Mouse (Mus musculus) hindbrain, embryonic 13.5 days (tissue): ENCODE measurements around the gene Utp4. TPM values are rescaled to one million over a fixed set of nuclear protein-coding genes. Genes with fewer than 3 reads are reported as not detected.

ENCODE experiments used
- ATAC-seq: fragments of 200-750 bp; cut with Nextera tagmentation; 2 replicates; pipeline ENCODE4 v1.8.0; 2017; ENCODE audit warnings: moderate TSS enrichment; ENCODE audit not compliant: low FRiP score
- H3K27ac ChIP-seq: fragments of 300-500 bp; sonication (generic); 2 replicates; pipeline ENCODE4 v1.5.1; 2015; ENCODE audit warnings: inconsistent platforms, mild to moderate bottlenecking, moderate library complexity
- H3K27me3 ChIP-seq: fragments of 300-500 bp; sonication (generic); 2 replicates; pipeline ENCODE4 v1.6.1; 2015; ENCODE audit warnings: mild to moderate bottlenecking, inconsistent platforms
- H3K36me3 ChIP-seq: fragments of 300-500 bp; sonication (generic); 2 replicates; pipeline ENCODE4 v1.6.1; 2015; ENCODE audit warnings: mild to moderate bottlenecking, inconsistent platforms
- H3K4me1 ChIP-seq: fragments of 300-500 bp; sonication (generic); replicated peaks from 2 replicates; pipeline ENCODE4 v1.6.1; 2015; ENCODE audit warnings: inconsistent platforms
- H3K4me2 ChIP-seq: fragments of 300-500 bp; sonication (generic); 2 replicates; pipeline ENCODE4 v1.6.1; 2015; ENCODE audit warnings: inconsistent platforms, mild to moderate bottlenecking, moderate library complexity
- H3K4me3 ChIP-seq: fragments of 300-500 bp; sonication (generic); 2 replicates; pipeline ENCODE4 v1.5.1; 2015; ENCODE audit warnings: mild to moderate bottlenecking, inconsistent platforms
- H3K9ac ChIP-seq: fragments of 300-500 bp; sonication (generic); 2 replicates; pipeline ENCODE4 v1.6.1; 2015; ENCODE audit warnings: mild to moderate bottlenecking, inconsistent platforms
- H3K9me3 ChIP-seq: fragments of 300-500 bp; sonication (generic); 2 replicates; pipeline ENCODE4 v1.6.1; 2016; ENCODE audit warnings: inconsistent platforms
- WGBS: fragments of 180-500 bp; shearing (Covaris S2); methylation state at CpG from one replicate; pipeline ENCODE4 v1.1.7; 2015; 5-methylcytosine and 5-hydroxymethylcytosine counted together
- polyA plus RNA-seq: library from polyadenylated mRNA; unstranded; fragments of >200 nt; fragmentation: Nextera tagmentation; extraction: Ambion mirVana; gene quantifications from 2 replicates; pipeline ENCODE4 v1.2.1, GENCODE M21; 2015

Utp4 gene
- polyA plus RNA-seq, 1 experiment from 2014 or later, result 45.5 TPM

DNA sequence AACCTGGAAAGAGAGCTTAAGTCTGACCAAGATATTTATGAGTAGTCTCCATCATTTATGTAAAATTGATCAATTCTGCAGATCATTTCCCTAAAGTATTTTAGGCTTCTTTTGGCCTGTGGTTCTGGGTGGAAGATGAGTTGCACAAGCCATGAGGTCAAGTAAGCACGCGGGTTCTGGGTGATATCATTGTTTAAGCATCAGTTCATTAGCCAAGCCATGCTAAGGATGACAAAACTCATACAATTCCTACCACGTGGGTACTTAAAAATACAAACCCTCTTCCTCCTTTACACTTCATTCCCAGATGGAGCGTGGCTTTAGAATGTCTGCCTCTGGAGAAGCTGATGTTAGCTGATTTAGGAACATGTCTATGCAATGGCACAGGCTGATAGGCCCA, 60.1 kb downstream of the Utp4 start:
- Histone ChIP-seq H3K4me1 (no peaks in the 10 kb centered on the region), H3K4me2 (no peak overlapping the region), H3K9me3 (no peaks in the 10 kb centered on the region), H3K4me3 (no peak overlapping the region), H3K27me3 (no peaks in the 10 kb centered on the region), H3K27ac (no peak overlapping the region), H3K36me3 (no peaks in the 10 kb centered on the region), H3K9ac (no peak overlapping the region)
- no peak for ATAC-seq
- WGBS, result 90% methylated on average over 4 of the region's 4 CpGs

DNA sequence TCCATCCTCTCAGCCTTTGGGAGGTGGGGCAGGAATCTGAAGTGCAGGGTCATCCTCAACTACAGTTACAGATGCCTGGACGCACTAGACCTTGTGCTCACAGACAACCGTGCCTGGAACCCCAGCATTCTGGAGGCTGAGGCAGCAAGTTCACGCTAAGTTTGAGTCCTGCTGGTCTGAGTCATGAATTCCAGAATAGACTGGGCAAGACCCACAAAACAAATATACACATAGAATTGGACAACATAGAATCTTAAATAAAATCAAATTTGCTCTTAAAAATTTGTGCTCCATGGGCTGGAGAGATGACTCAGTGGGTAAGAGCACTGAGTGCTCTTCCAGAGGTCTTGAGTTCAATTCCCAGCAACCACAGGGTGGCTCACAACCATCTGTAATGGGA, 63.6 kb downstream of the Utp4 start:
- no peak overlapping the region for H3K9ac ChIP-seq
- no peaks in the 10 kb centered on the region for H3K4me1 ChIP-seq
- no peak overlapping the region for H3K4me2 ChIP-seq
- H3K36me3 ChIP-seq, result no peaks in the 10 kb centered on the region
- no peak overlapping the region for H3K27ac ChIP-seq
- no peak for ATAC-seq
- WGBS, result 92% methylated on average over 3 of the region's 3 CpGs
- H3K4me3 ChIP-seq, result no peak overlapping the region
- no peaks in the 10 kb centered on the region for H3K9me3 ChIP-seq
- no peaks in the 10 kb centered on the region for H3K27me3 ChIP-seq

DNA sequence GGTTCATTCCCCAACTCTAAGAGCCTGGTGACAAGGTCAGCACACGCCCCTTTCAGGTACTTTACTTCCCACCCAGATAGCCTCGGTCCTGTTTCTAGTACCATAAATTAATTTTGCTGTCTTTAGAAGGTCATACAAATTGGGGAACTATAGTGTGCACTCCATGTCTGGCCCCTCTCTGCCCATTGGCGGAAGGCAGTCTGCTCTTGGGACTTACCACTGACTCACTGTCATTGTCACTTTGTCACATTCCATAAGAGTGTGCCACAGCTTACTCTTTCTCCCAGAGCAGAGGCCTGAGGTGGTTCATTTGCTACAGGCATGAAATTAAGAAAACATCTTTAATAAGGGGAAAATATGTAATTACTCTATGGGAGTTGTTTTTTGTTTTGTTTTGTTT, 64.8 kb downstream of the Utp4 start:
- no peak overlapping the region for H3K4me2 ChIP-seq
- no peaks in the 10 kb centered on the region for H3K36me3 ChIP-seq
- 89% methylated on average over 3 of the region's 3 CpGs for WGBS
- no peaks in the 10 kb centered on the region for H3K4me1 ChIP-seq
- no peak overlapping the region for H3K4me3 ChIP-seq
- no peak for ATAC-seq
- no peak overlapping the region for H3K9ac ChIP-seq
- H3K27ac ChIP-seq, result no peak overlapping the region
- H3K9me3 ChIP-seq, result no peaks in the 10 kb centered on the region
- no peaks in the 10 kb centered on the region for H3K27me3 ChIP-seq

DNA sequence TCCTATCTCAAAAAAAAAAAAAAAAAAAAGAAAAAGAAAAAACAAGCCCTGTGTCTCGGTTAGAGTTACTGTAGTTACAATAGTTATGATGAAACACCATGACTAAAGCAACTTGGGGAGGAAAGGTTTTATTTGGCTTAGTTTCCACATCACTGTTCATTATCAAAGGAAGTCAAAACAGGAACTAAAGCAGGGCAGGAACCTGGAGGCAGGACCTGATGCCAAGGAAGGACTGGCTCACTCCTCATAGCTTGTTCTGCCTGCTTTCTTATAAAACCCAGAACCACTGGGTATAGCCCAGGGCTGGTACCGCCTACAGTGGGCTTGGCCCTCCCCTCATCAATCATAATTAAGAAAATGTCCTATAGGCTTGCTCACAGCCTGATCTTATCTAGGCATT, 66.2 kb downstream of the Utp4 start:
- Histone ChIP-seq H3K27ac (no peak overlapping the region), H3K4me1 (no peaks in the 10 kb centered on the region), H3K4me3 (no peak overlapping the region), H3K36me3 (no peaks in the 10 kb centered on the region), H3K9ac (no peak overlapping the region), H3K9me3 (no peaks in the 10 kb centered on the region), H3K27me3 (no peaks in the 10 kb centered on the region), H3K4me2 (no peak overlapping the region)
- ATAC-seq, result no peak
- WGBS, result 92% methylated on average over 2 of the region's 2 CpGs

DNA sequence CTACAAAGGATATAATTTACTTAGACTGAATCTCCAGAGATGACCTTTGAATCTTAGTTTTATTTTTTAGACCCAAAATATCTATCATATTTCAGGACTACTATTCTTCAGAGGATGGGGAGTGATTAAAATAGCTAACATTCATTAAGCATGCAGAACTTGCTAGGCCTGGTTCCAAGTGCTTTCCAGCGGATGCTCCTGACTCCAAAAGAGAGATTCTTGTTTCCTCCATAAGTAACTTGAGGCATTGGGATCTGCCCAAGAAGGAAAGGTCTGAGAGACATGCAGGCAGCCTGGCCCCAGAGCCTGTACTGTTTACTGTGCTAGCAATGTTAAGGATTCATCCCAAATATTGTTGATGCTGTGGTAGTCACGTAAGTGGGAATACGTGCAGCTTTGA, 68.9 kb downstream of the Utp4 start:
- H3K4me1 ChIP-seq, result no peaks in the 10 kb centered on the region
- no peak for ATAC-seq
- H3K9me3 ChIP-seq, result no peaks in the 10 kb centered on the region
- no peaks in the 10 kb centered on the region for H3K27me3 ChIP-seq
- H3K36me3 ChIP-seq, result no peaks in the 10 kb centered on the region
- H3K4me2 ChIP-seq, result no peak overlapping the region
- no peak overlapping the region for H3K4me3 ChIP-seq
- H3K27ac ChIP-seq, result no peak overlapping the region
- 85% methylated on average over 3 of the region's 3 CpGs for WGBS
- no peak overlapping the region for H3K9ac ChIP-seq

DNA sequence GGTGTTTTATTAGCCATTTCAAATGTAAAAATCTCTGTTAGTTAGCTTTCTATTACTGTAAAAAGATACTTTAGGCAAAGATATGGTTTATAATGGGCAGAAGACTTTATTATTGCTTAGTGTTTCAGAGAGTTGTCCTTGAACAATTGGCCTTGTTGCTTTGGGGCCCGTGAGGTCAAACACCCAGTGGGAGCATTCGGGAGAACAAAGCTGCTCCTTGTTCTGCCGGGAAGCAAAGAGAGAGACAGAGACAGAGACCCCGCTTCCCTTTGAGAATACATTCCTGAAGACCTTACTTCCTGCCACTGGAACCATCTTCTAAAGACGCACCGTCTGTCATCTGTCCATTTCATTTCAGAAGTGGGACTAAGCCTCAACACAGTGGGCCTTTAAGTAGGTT, 69.9 kb downstream of the Utp4 start:
- Histone ChIP-seq H3K27ac (no peak overlapping the region), H3K4me1 (no peaks in the 10 kb centered on the region), H3K36me3 (no peaks in the 10 kb centered on the region), H3K9me3 (no peaks in the 10 kb centered on the region), H3K4me3 (no peak overlapping the region), H3K9ac (no peak overlapping the region), H3K27me3 (no peaks in the 10 kb centered on the region), H3K4me2 (no peak overlapping the region)
- 14% methylated on average over 6 of the region's 6 CpGs for WGBS
- ATAC-seq, result no peak

DNA sequence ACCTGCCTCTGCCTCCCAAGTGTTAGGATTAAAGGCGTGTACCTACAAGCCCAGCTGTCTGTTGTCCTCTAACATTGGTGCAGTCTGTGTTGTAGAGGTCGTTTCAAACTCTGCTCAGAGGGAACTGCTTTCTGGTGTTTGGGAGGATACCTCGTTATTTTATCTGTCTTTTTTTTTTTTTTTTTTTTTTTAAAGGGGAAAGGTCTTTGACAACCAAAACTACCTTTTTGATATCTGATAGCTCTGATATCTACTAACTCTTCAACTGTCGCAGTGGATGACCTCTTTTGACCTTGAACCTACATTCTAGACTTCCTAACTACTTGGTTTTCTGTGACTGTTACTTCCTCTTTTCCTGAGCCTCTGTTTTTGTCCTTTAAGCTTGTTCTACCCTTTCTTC, 71.1 kb downstream of the Utp4 start:
- Histone ChIP-seq H3K27ac (no peak overlapping the region), H3K4me3 (no peak overlapping the region), H3K9ac (no peak overlapping the region), H3K4me1 (no peaks in the 10 kb centered on the region), H3K27me3 (no peaks in the 10 kb centered on the region), H3K36me3 (no peaks in the 10 kb centered on the region), H3K4me2 (no peak overlapping the region), H3K9me3 (no peaks in the 10 kb centered on the region)
- WGBS, result 80% methylated on average over 4 of the region's 4 CpGs
- ATAC-seq, result no peak

DNA sequence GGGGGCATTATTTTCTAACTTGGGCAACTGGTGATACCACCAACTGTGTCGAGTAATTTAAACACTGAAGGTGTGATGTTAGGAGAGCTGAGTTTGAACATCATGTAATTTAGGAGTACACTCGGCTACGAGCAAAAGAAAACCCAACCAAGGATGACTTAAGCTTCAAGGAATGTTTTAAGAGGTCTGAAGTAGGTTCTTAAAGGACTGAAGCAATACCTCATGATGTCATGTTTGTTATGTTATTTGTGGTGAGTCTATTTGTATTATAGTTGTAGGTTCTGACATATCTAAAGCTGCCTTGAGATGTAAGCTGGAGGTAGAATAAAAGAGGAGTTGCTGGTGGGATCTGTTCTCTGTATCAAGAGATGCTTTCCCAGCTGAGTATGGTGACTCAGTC, 76.5 kb downstream of the Utp4 start:
- H3K9me3 ChIP-seq, result no peaks in the 10 kb centered on the region
- ATAC-seq, result no peak
- no peaks in the 10 kb centered on the region for H3K36me3 ChIP-seq
- no peak overlapping the region for H3K4me3 ChIP-seq
- no peak overlapping the region for H3K4me2 ChIP-seq
- peaks cover 2% of the 10 kb centered on the region; the same call in 1 of the 2 replicates for H3K27me3 ChIP-seq
- 92% methylated on average over 3 of the region's 3 CpGs for WGBS
- no peak overlapping the region for H3K27ac ChIP-seq
- no peaks in the 10 kb centered on the region for H3K4me1 ChIP-seq
- H3K9ac ChIP-seq, result no peak overlapping the region

DNA sequence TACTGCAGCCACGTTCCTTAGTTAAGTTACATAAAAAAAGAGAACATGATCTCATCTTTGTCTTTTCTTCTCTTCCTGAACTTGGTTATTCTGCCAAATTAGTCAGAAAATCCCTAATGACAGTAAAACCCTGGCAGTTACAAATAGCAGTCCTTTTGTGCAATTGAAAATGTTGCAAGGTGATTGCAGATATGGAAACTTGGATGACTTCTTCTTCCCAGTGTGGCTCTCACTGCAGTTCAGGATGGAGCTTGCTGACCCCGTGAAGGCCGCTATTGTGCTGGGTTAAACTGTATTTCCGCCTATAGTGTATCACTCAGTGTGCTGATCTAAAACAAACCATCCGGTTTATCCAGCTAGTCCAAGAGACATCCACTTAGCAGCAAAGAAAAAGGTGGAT, 78.5 kb downstream of the Utp4 start:
- 88% methylated on average over 5 of the region's 5 CpGs for WGBS
- no peak overlapping the region for H3K27ac ChIP-seq
- ATAC-seq, result no peak

More for the DNA sequence above, 78.5 kb downstream of the Utp4 start:
- H3K36me3 ChIP-seq, result no peaks in the 10 kb centered on the region
- no peak overlapping the region for H3K4me2 ChIP-seq
- no peaks in the 10 kb centered on the region for H3K9me3 ChIP-seq
- H3K9ac ChIP-seq, result no peak overlapping the region
- no peak overlapping the region for H3K4me3 ChIP-seq
- H3K27me3 ChIP-seq, result peaks cover 12% of the 10 kb centered on the region
- no peaks in the 10 kb centered on the region for H3K4me1 ChIP-seq

Other genes with a start within 250 kb of the Utp4 start
- 6.6 and 7.2 TPM in 2 replicates for gene Tango6, start 210.6 kb upstream of the Utp4 start, polyA plus RNA-seq
- 0.53 and 0.88 TPM in 2 replicates for gene Has3, start 23.4 kb upstream of the Utp4 start, polyA plus RNA-seq
- 5.9 and 7.9 TPM in 2 replicates for gene Sntb2, start 42.1 kb downstream of the Utp4 start, polyA plus RNA-seq
- 139 and 143 TPM in 2 replicates for gene Vps4a, start 137.6 kb downstream of the Utp4 start, polyA plus RNA-seq
- 36.8 and 38.5 TPM in 2 replicates for gene Pdf, start 155.0 kb downstream of the Utp4 start, polyA plus RNA-seq
- gene Cog8, start 163.1 kb downstream of the Utp4 start, polyA plus RNA-seq, result 39.6 and 40.9 TPM in 2 replicates
- gene Nip7, start 163.2 kb downstream of the Utp4 start, polyA plus RNA-seq, result 73.7 and 77.6 TPM in 2 replicates
- not detected in 2 replicates for gene Tmed6, start 172.0 kb downstream of the Utp4 start, polyA plus RNA-seq
- 28.3 and 28.8 TPM in 2 replicates for gene Terf2, start 202.9 kb downstream of the Utp4 start, polyA plus RNA-seq